Mouse (Mus musculus): ENCODE measurements around the gene Elp5. TPM values are rescaled to one million over a fixed set of nuclear protein-coding genes. Genes with fewer than 3 reads are reported as not detected.
A peak's percentile ranks its signal among the peaks of the same experiment; 100 is the strongest.

Gene Elp5
- polyA plus RNA-seq, 1 experiment from 2014 or later = 111 TPM

- 88% methylated on average over 27 of the region's 27 CpGs for WGBS
- Histone ChIP-seq H3K4me1 (peaks cover 54% of the 10 kb centered on the region), H3K9me3 (no peaks in the 10 kb centered on the region), H3K9ac (no peak overlapping the region), H3K27ac (peak overlapping the region; percentile 98; the same call in 1 of the 2 replicates), H3K27me3 (no peaks in the 10 kb centered on the region), H3K4me2 (no peak overlapping the region), H3K36me3 (peaks cover 35% of the 10 kb centered on the region), H3K4me3 (no peak overlapping the region)
- ATAC-seq (ENCODE audit: insufficient number of reproducible peaks, low FRiP score, low TSS enrichment, low read depth) = no peak
Observed at GRCm38 (mm10) chr11:69998567-69999491, 16.5 kb upstream of the Elp5 start.

GRCm38 (mm10) chr11:69997070-69997509 is 14.8 kb upstream of the Elp5 start:
- H3K4me2 ChIP-seq = peak overlapping the region; percentile 49
- peak overlapping the region; percentile 93 for H3K9ac ChIP-seq
- no peaks in the 10 kb centered on the region for H3K9me3 ChIP-seq
- no peaks in the 10 kb centered on the region for H3K27me3 ChIP-seq
- H3K4me1 ChIP-seq = peaks cover 52% of the 10 kb centered on the region
- peak overlapping the region; percentile 99 for H3K27ac ChIP-seq
- H3K36me3 ChIP-seq = peaks cover 41% of the 10 kb centered on the region
- ATAC-seq (ENCODE audit: insufficient number of reproducible peaks, low FRiP score, low TSS enrichment, low read depth) = peak; percentile 49
- under 1% methylated on average over 39 of the region's 44 CpGs for whole genome bisulfite sequencing
- H3K4me3 ChIP-seq = peak overlapping the region; percentile 90

DNA sequence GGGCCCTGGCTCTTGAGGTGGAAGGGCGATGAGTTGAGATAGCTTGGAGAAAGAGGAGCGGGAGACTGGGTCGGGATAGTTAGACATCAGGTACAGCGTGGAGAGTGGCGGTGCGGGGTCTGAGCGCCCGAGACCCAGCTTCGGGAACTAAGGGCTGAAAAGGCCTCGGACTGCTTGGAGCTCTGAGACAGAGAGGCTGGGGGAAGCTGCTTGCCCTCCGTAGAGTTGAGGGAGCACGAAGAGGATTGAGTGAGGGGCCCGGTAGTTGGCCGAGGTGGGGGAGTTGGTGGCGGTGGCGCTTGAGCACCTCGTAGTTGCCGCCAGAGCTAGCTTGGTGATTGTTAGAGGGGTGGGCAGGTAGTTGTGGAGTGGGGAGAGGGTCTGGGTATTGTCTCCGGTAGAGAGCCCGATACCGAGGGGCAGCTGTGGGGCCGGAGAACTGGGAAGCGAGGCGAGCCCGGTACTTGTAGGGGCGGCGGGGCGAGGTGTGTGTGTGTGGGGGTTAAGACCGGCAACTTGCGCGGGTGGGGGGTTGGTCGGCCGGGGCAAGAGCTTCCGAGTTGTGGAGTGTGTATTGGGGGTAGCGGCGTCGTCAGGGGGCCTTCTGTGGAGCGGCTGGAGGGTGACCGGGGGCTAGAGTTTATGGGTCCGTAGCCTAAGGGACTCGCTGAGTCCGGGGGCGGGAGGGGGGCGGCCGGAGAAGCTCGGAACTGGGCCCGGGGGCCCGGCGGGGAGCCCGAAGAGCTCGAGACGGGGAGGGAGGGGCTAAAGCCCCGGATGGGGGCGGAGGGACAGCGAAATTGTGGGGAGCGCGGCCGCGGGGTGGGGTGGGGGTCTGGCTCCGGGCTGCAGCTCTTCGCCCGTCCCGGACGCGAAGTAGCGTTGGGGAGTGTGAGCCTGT is 14.1 kb upstream of the Elp5 start:
- Histone ChIP-seq H3K4me3 (peak overlapping the region; percentile 90), H3K4me2 (peak overlapping the region; percentile 49), H3K27ac (peak overlapping the region; percentile 99), H3K9me3 (no peaks in the 10 kb centered on the region), H3K4me1 (peaks cover 45% of the 10 kb centered on the region), H3K9ac (peak overlapping the region; percentile 93), H3K27me3 (no peaks in the 10 kb centered on the region), H3K36me3 (peaks cover 38% of the 10 kb centered on the region)
- 1% methylated on average over 60 of the region's 66 CpGs for WGBS
- ATAC-seq (ENCODE audit: insufficient number of reproducible peaks, low FRiP score, low TSS enrichment, low read depth) = no peak; the same call in none of the 2 replicates

- peak; percentile 86 for ATAC-seq (ENCODE audit: insufficient number of reproducible peaks, low FRiP score, low TSS enrichment, low read depth)
- peak within 1 kb of the TSS; percentile 49 for H3K4me2 ChIP-seq
- under 1% methylated on average over 36 of the region's 36 CpGs for WGBS
- no peaks in the 10 kb centered on the region for H3K27me3 ChIP-seq
- no peaks in the 10 kb centered on the region for H3K9me3 ChIP-seq
- H3K4me3 ChIP-seq = peak within 1 kb of the TSS; percentile 90
- H3K4me1 ChIP-seq = peaks cover 43% of the 10 kb centered on the region
- H3K9ac ChIP-seq = peak within 1 kb of the TSS; percentile 93
- H3K36me3 ChIP-seq = peaks cover 38% of the 10 kb centered on the region
- peak within 1 kb of the TSS; percentile 99 for H3K27ac ChIP-seq
Observed at GRCm38 (mm10) chr11:69995391-69995960, 13.2 kb upstream of the Elp5 start, which contains the start of gene Phf23. TSS of gene Phf23 (plus strand) at chr11:69995777.

GRCm38 (mm10) chr11:69994401-69995090 is 12.2 kb upstream of the Elp5 start:
- no peak for ATAC-seq (ENCODE audit: insufficient number of reproducible peaks, low FRiP score, low TSS enrichment, low read depth)
- H3K9ac ChIP-seq = no peak overlapping the region
- no peaks in the 10 kb centered on the region for H3K27me3 ChIP-seq
- H3K36me3 ChIP-seq = peaks cover 41% of the 10 kb centered on the region
- peak overlapping the region; percentile 90; the same call in 1 of the 2 replicates for H3K4me3 ChIP-seq
- H3K4me1 ChIP-seq = peaks cover 44% of the 10 kb centered on the region
- no peaks in the 10 kb centered on the region for H3K9me3 ChIP-seq
- H3K27ac ChIP-seq = no peak overlapping the region
- H3K4me2 ChIP-seq = peak overlapping the region; percentile 32; the same call in 1 of the 2 replicates
- 79% methylated on average over 11 of the region's 11 CpGs for WGBS

DNA sequence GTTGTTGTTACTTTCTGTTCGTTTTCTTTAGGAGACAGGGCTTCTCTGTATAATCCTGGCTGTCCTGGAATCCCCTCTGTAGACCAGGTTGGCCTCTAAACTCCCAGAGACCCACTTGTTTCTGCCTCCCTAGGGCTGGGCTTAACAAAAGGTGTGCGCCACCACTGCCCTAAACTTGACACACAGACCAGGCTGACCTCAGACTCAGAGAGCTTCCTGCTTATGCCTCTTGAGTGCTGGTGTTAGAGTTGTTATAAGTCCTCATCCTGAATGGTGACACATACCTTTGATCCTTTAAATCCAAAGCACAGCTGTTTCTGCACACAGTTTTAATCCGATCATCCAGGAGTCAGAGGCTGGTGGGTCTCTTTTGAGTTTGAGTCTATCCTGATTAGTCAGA is 10.6 kb upstream of the Elp5 start:
- peak overlapping the region; percentile 78 for H3K4me2 ChIP-seq
- 81% methylated on average over 3 of the region's 3 CpGs for WGBS

GRCm38 (mm10) chr11:69992396-69992795 is 10.1 kb upstream of the Elp5 start:
- WGBS = 77% methylated on average over 10 of the region's 10 CpGs
- Histone ChIP-seq H3K9ac (peak overlapping the region; percentile 7; the same call in 1 of the 2 replicates), H3K27ac (peak overlapping the region; percentile 18; the same call in 1 of the 2 replicates), H3K4me1 (peaks cover 26% of the 10 kb centered on the region), H3K4me2 (peak overlapping the region; percentile 78), H3K36me3 (peaks cover 47% of the 10 kb centered on the region), H3K9me3 (no peaks in the 10 kb centered on the region), H3K27me3 (no peaks in the 10 kb centered on the region), H3K4me3 (peak overlapping the region; percentile 78)
- ATAC-seq (ENCODE audit: insufficient number of reproducible peaks, low FRiP score, low TSS enrichment, low read depth) = no peak

More for the DNA sequence above, 10.6 kb upstream of the Elp5 start:
- Histone ChIP-seq H3K4me1 (peaks cover 31% of the 10 kb centered on the region), H3K27me3 (no peaks in the 10 kb centered on the region), H3K36me3 (peaks cover 42% of the 10 kb centered on the region), H3K27ac (no peak overlapping the region), H3K9ac (no peak overlapping the region), H3K4me3 (peak overlapping the region; percentile 78), H3K9me3 (no peaks in the 10 kb centered on the region)
- ATAC-seq (ENCODE audit: insufficient number of reproducible peaks, low FRiP score, low TSS enrichment, low read depth) = no peak

GRCm38 (mm10) chr11:69991711-69992110 is 9.4 kb upstream of the Elp5 start:
- Histone ChIP-seq H3K4me1 (peaks cover 22% of the 10 kb centered on the region), H3K27ac (peak overlapping the region; percentile 97), H3K27me3 (no peaks in the 10 kb centered on the region), H3K36me3 (peaks cover 54% of the 10 kb centered on the region), H3K4me3 (peak overlapping the region; percentile 78), H3K9ac (peak overlapping the region; percentile 85), H3K9me3 (no peaks in the 10 kb centered on the region), H3K4me2 (peak overlapping the region; percentile 78)
- under 1% methylated on average over 15 of the region's 15 CpGs for WGBS
- ATAC-seq (ENCODE audit: insufficient number of reproducible peaks, low FRiP score, low TSS enrichment, low read depth) = peak; percentile 25; the same call in 1 of the 2 replicates

DNA sequence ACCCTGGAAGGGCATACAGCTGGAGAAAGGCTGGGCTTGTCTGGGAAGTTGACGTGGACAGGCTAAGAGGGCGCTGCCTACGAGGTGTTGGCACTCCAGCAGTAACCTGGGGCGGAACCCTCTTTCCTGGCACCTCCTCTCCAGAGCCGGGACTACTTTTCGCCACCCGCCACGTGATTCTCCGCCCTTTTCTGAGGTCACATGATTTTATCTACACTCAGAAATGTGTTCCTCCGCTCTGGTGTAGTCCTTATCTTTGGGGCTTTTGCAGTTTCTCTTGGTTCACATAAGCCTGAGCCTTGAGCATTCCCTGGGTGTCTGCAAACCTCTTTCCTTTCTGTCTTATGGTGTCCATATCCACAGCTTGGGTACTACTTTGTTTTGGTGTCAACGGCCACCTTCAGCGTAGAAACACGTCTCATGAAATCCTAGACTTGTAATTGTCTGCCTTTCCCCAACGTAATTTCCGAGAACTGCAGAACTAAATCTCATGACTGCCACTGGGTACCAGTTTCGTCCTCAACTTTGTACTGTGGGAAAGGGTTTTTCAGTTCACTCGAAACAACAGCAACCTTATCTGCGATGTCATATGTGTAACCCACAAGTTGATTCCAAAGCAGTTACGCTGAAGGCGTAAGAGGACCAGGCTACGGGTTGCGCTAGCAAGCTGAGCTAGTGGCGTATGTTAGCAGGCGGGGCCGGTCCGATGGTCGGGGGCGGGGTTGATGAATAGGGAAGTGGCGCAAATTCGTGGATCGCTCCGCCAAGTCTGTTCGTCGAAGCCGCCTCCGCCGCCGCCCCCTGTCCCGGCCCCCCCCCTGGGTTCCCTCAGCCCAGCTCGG is 8.8 kb upstream of the Elp5 start, which contains the start of gene Gabarap:
Gene Gabarap (plus strand): TSS at position 294 of the 842 bp plus-strand sequence.
- Histone ChIP-seq H3K27me3 (no peaks in the 10 kb centered on the region), H3K27ac (peak within 1 kb of the TSS; percentile 97), H3K4me2 (peak within 1 kb of the TSS; percentile 78), H3K9ac (peak within 1 kb of the TSS; percentile 85), H3K36me3 (peaks cover 60% of the 10 kb centered on the region), H3K4me3 (peak within 1 kb of the TSS; percentile 78), H3K4me1 (peaks cover 22% of the 10 kb centered on the region), H3K9me3 (no peaks in the 10 kb centered on the region)
- ATAC-seq (ENCODE audit: insufficient number of reproducible peaks, low FRiP score, low TSS enrichment, low read depth) = peak; percentile 74
- under 1% methylated on average over 40 of the region's 40 CpGs for WGBS

GRCm38 (mm10) chr11:69989949-69990348 is 7.6 kb upstream of the Elp5 start:
- Histone ChIP-seq H3K4me2 (no peak overlapping the region), H3K36me3 (peaks cover 67% of the 10 kb centered on the region), H3K27ac (peak overlapping the region; percentile 97), H3K4me3 (no peak overlapping the region), H3K9ac (no peak overlapping the region), H3K9me3 (no peaks in the 10 kb centered on the region), H3K27me3 (no peaks in the 10 kb centered on the region), H3K4me1 (peaks cover 22% of the 10 kb centered on the region)
- ATAC-seq (ENCODE audit: insufficient number of reproducible peaks, low FRiP score, low TSS enrichment, low read depth) = no peak
- WGBS = 85% methylated on average over 8 of the region's 8 CpGs
